Mouse (Mus musculus) C3H10T1/2 (cell line): Measurements from ENCODE around the gene Fam167b. TPM values are rescaled to one million over a fixed set of nuclear protein-coding genes. Genes with fewer than 3 reads are reported as not detected.

Experiments used
- polyA plus RNA-seq, 2 experiments: library from polyadenylated mRNA; unstranded; fragments of >200 nt; fragmentation: generic; extraction: Trizol; gene quantifications; one replicate each; pipeline ENCODE4 v1.2.1; 2012; ENCODE audit warnings: missing spikeins in 2 of 2

Gene Fam167b
- polyA plus RNA-seq = under 1 TPM in 1 of 2 experiments, not detected in 1; 0.12 TPM

DNA sequence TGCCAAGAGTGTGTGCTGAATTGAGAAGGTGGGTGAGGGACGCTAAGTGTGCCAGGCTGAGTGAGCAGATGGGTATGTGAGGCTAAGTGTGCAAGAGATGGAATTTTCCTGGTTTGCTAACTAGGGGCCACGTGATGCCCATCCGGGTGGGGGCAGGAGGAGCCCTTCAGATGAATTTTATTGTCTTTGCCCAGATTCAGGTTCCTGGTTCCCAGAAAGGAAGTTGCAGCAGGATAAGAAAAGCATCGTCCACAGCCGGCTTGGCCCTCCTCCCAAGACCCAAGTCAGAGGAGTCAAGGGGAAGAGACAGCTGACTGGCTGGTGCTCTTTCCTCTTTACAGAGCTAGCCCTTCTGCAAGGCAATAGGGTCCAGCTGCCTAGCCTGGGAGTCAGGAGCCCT is at the start of gene Fam167b:
Gene Fam167b, minus strand, starts transcription at position 84 of the 400 bp plus-strand sequence.

DNA sequence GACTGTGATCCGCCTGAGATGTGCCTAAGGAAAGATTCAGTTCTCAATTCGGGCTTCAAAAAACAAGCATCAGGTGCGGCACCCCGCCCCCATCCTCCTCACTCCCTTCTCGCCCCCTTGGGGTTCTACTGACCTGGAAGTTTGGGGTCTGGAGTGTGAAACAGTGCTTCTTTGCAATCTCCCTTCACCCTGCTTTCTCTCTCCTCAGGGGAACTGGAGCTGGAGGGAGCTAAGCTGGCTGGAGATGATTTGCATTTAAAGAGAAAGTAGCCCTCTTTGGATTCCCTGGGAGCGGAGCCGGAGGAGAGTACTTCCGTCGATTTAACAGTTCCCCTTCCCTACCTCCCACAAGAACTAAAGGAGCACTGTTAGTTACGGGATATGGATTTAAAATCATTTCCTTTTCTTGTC is 45.3 kb upstream of the Fam167b start, which contains the start of gene Ccdc28b:
Gene Ccdc28b, minus strand, starts transcription at position 267 of the 411 bp plus-strand sequence.

DNA sequence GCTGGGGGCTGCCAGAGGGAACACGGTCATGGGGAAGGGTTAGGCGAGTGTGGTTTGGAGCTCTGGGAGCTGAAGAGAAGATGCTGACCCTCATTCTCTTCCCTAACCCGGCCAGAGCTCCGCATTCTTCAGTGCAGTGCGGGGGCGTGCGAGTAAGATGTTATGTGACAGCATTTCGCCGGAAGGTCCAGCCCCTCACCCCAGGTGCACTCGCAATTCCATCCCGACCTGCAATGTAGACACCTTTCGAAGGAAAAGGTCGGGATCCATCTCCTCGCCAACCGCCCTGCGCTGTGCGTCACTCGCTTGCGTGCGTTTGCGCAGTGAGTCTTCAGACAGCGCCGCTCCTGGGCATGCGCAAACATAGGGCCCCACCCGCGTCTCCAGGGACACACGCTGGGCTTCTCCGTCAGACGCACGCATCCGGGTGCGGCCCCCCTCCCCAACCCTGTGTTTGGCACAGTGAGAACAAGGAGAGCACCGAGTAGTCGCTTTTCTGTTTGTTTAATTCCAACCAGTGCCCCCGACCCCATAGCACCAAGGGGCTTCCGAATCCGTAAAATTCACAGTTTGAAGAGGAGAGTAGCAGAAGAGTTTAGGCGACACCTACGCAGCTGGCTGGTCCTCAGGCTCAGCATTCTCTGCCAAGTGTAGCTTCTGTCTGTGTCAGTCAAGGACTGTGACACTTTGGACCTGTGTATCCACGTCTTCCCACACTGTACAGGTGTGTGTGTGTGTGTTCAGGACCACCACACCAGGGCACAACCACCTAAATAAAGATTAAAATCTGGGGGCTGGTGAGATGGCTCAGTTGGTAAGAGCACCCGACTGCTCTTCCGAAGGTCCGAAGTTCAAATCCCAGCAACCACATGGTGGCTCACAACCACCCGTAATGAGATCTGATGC is 40.7 kb upstream of the Fam167b start, which contains the start of gene Iqcc:
Gene Iqcc, minus strand, starts transcription at position 314 of the 906 bp plus-strand sequence.

DNA sequence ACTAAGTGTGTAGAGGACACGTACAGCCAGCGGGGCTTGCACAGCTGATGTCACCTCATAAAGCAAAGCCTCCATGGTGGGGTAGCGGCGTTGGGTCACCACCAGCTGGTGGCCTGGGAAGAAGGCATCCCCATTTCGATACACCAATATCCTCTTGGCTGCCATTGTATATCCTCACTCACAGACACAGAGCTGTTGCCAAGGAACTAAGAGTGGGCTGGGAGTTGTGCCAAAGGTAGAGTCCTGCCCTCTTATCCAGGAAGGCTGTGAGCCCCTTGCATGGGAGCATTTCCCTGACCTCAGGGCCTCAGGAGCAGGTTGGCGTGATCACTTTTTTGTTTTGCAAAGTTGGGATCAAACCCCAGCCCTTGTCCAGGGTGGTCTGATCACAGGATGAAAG is 35.7 kb upstream of the Fam167b start, which contains the start of gene Dcdc2b:
Gene Dcdc2b, minus strand, starts transcription at position 165 of the 400 bp plus-strand sequence.

DNA sequence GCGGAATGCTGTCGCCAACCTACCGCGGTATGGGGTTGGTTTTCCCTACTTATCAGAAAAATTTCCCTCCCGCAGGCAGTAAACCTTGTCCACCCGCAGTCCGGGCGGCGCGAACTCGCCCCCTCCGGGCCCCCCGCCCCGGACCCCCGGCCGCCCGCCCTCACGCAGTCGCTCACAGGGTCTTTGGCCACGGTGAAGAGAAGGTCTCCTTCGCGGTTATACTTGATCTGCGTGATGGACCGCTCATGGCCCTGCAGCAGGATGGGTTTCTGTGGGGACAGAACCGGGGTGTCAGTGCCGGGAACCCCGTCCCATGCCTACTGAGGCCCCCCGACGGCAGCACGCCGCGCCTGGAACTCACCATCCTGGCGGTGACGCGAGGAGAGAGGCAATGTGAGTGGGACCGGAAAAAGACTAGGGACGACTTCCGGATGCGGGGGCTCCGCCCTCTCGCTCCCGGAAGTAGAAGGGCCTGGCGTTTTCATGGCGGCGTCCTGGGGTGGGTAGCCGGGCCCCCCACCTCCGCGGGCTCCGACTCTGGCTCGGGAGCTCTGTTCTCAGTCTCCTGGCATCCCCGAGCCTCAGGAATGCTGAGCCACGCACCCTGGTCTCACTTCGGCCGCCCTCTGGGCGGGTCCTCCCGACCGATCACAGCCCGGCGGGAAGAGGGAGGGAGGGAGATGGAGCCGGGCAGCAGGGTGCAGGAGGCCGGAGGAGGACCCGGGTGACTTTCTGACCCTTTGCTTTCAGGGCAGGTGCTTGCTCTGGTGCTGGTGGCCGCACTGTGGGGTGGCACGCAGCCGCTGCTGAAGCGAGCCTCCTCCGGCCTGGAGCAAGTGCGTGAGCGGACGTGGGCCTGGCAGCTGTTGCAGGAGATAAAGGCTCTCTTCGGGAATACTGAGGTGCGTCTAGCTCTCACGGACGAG is 22.1 kb upstream of the Fam167b start, which contains the start of the genes Eif3i and Tmem234:
Gene Eif3i, minus strand, starts transcription at position 416 of the 926 bp plus-strand sequence.
Gene Tmem234, plus strand, starts transcription at position 436 of the 926 bp plus-strand sequence.

DNA sequence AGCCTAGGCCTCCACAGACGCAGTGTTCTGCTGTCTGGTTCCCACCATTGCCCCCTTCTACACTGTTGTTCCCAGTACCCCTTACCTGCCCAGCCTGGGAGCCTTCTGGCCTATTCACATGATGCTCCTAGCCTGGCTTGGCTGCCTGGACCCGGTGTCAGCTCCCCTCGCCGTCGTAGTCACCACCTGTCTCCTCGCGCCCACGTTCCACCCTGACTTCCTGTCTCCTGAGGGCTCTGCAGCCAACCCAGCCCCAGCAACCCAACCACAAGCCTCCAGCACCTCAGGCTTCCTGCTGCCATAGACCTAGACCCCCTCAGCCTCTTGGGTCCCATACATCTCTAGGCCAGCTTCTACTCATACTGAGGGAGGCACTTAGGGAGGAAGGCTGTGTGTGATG is 4.9 kb downstream of the Fam167b start, which contains the start of gene Lck:
Gene Lck, minus strand, starts transcription at position 212 of the 400 bp plus-strand sequence.

DNA sequence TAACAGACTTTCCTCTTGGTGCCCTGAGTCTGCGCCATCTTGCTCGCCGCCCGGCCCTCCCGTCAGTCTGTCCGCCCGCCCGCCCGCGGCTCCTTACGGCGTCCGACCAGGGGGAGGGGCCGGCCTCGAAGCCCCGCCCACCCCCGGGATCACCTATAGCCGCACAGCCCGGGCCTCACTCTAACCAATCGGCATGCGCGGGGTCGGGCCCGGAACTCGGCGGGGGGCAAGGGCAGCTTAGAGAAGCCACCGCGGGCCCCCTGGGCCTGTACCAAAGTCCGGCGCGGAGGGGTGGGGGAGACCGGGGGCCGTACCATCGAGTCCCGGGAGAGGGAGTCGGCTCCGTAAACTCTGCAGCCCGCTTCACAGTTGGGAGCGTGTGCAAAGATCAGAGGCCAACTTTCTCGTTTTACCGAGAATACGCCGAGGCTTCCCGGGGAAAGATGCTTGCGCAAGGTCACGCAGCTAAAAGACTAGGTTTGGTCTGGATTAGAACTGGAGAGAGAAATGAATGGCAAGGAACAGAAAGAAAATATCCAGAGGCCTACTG is 35.7 kb downstream of the Fam167b start, which contains the start of gene Hdac1:
Gene Hdac1, minus strand, starts transcription at position 122 of the 550 bp plus-strand sequence.

Other genes with a start within 250 kb of the Fam167b start
- gene Rbbp4, start 243.2 kb downstream of the Fam167b start, polyA plus RNA-seq = 100 to 1,000 TPM in 1 of 2 experiments, 10 to 100 TPM in 1; 91.9 to 133 TPM
- 10 to 100 TPM in 1 of 2 experiments, 1 to 10 TPM in 1; 2.4 to 26.0 TPM for gene Zbtb8os, start 242.9 kb downstream of the Fam167b start, polyA plus RNA-seq
- gene Zbtb8a, start 200.4 kb downstream of the Fam167b start, polyA plus RNA-seq = 1 to 10 TPM; 1.4 to 8.8 TPM
- gene Zbtb8b, start 137.7 kb downstream of the Fam167b start, polyA plus RNA-seq = under 1 TPM in 1 of 2 experiments, not detected in 1; 0.01 TPM
- gene Bsdc1, start 117.0 kb downstream of the Fam167b start, polyA plus RNA-seq = 10 to 100 TPM in 1 of 2 experiments, 1 to 10 TPM in 1; 2.2 to 20.7 TPM
- gene Tssk3, start 87.5 kb downstream of the Fam167b start, polyA plus RNA-seq = not detected
- gene Fam229a, start 87.4 kb downstream of the Fam167b start, polyA plus RNA-seq = under 1 TPM in 1 of 2 experiments, not detected in 1; 0.09 TPM
- 100 to 1,000 TPM in 1 of 2 experiments, 10 to 100 TPM in 1; 57.5 to 148 TPM for gene Marcksl1, start 65.0 kb downstream of the Fam167b start, polyA plus RNA-seq
- gene Hdac1, start 35.8 kb downstream of the Fam167b start, polyA plus RNA-seq = 10 to 100 TPM; 10.4 to 97.9 TPM
- under 1 TPM; 0.12 to 0.33 TPM for gene Lck, start 4.9 kb downstream of the Fam167b start, polyA plus RNA-seq
- gene Eif3i, start 22.1 kb upstream of the Fam167b start, polyA plus RNA-seq = 100 to 1,000 TPM; 267 to 601 TPM
- 100 to 1,000 TPM; 192 to 203 TPM for gene Tmem234, start 22.1 kb upstream of the Fam167b start, polyA plus RNA-seq
- gene Dcdc2b, start 35.7 kb upstream of the Fam167b start, polyA plus RNA-seq = under 1 TPM; 0.27 to 0.48 TPM
- gene Iqcc, start 40.5 kb upstream of the Fam167b start, polyA plus RNA-seq = 10 to 100 TPM in 1 of 2 experiments, 1 to 10 TPM in 1; 6.8 to 27.3 TPM
- gene Ccdc28b, start 45.4 kb upstream of the Fam167b start, polyA plus RNA-seq = 10 to 100 TPM in 1 of 2 experiments, 1 to 10 TPM in 1; 8.4 to 46.3 TPM
- gene Txlna, start 62.5 kb upstream of the Fam167b start, polyA plus RNA-seq = 10 to 100 TPM in 1 of 2 experiments, 1 to 10 TPM in 1; 9.4 to 25.1 TPM
- gene Kpna6, start 94.2 kb upstream of the Fam167b start, polyA plus RNA-seq = 10 to 100 TPM in 1 of 2 experiments, 1 to 10 TPM in 1; 5.5 to 16.3 TPM
- gene Tmem39b, start 118.3 kb upstream of the Fam167b start, polyA plus RNA-seq = 10 to 100 TPM; 12.8 to 14.4 TPM
- 10 to 100 TPM; 10.8 to 54.5 TPM for gene Khdrbs1, start 163.8 kb upstream of the Fam167b start, polyA plus RNA-seq
- gene Ptp4a2, start 232.7 kb upstream of the Fam167b start, polyA plus RNA-seq = 10 to 100 TPM; 11.6 to 54.7 TPM